Mouse (Mus musculus): Measurements from ENCODE around the gene Hoxa6.

- TF ChIP-seq CTCF (IDR thresholded peaks at IDR 0.05; ENCODE audit: borderline replicate concordance, extremely low read depth, insufficient read depth, insufficient read length) (no peak), POLR2A (IDR thresholded peaks at IDR 0.05; ENCODE audit: borderline replicate concordance, extremely low read depth, insufficient read depth, insufficient read length, poor library complexity, severe bottlenecking) (no peak)
Observed at GRCm38 (mm10) chr6:52218643-52219215, 10.2 kb upstream of the Hoxa6 start.
